ENCODE assay signal across 34 mouse cellular contexts in genomic region chr8:76965046-76965445, GRCm38 (mm10).
"Had no signal": no experiment of that assay in that cellular context is flagged by ENCODE, and none has a peak within 500 bp of the region (broad histone marks: within the 10 kb centered on the region; RNA-seq: fewer than 3 reads in every experiment).

No protein-coding gene starts in this region.

- H3K27ac ChIP-seq: heart, embryonic 10.5 days; heart, embryonic 13.5 days; heart, embryonic 15.5 days; hindbrain, embryonic 10.5 days; hindbrain, embryonic 12.5 days; hindbrain, embryonic 13.5 days; hindbrain, embryonic 14.5 days; hindbrain, embryonic 15.5 days; hindbrain, postnatal 0 days; kidney, embryonic 15.5 days; kidney, postnatal 0 days; left cerebral cortex, adult 2 months had no signal

- H3K9ac ChIP-seq: heart, embryonic 12.5 days; heart, embryonic 13.5 days; heart, embryonic 15.5 days; hindbrain, embryonic 12.5 days; hindbrain, embryonic 13.5 days; hindbrain, embryonic 14.5 days; hindbrain, embryonic 15.5 days; kidney, embryonic 15.5 days had no signal

- H3K4me2 ChIP-seq: heart, embryonic 11.5 days; heart, embryonic 12.5 days; heart, embryonic 13.5 days; heart, embryonic 15.5 days; hindbrain, embryonic 12.5 days; hindbrain, embryonic 13.5 days; hindbrain, embryonic 14.5 days; hindbrain, embryonic 15.5 days; kidney, embryonic 15.5 days had no signal

- ATAC-seq: hindbrain, embryonic 16.5 days; hindbrain, postnatal 0 days; inflammation-experienced regulatory T-cells, adult 6 months; intestine, embryonic 16.5 days; intestine, postnatal 0 days had no signal

- H3K4me3 ChIP-seq: heart, embryonic 10.5 days; heart, embryonic 12.5 days; heart, embryonic 13.5 days; heart, embryonic 15.5 days; hindbrain, embryonic 10.5 days; hindbrain, embryonic 12.5 days; hindbrain, embryonic 13.5 days; hindbrain, embryonic 15.5 days; kidney, embryonic 15.5 days; left cerebral cortex, adult 2 months had no signal

- H3K9me3 ChIP-seq: heart, embryonic 10.5 days; heart, embryonic 12.5 days; heart, embryonic 13.5 days; heart, embryonic 15.5 days; hindbrain, embryonic 10.5 days; hindbrain, embryonic 12.5 days; hindbrain, embryonic 13.5 days; hindbrain, embryonic 15.5 days; kidney, embryonic 15.5 days had no signal

- H3K27me3 ChIP-seq: heart, embryonic 12.5 days; heart, embryonic 13.5 days; heart, embryonic 15.5 days; hindbrain, embryonic 12.5 days; hindbrain, embryonic 13.5 days; hindbrain, embryonic 15.5 days; kidney, embryonic 15.5 days had no signal

- DNase-seq: heart, postnatal 10 days; heart, postnatal 14 days; heart, postnatal 36 days; heart, postnatal 4 days; kidney, adult 11 months; kidney, adult 18-20 months; kidney, adult 2 months; kidney, adult 8-10 months; kidney, adult 9 months; kidney, postnatal 10 days; kidney, postnatal 14 days; kidney, postnatal 25 days; kidney, postnatal 36 days; kidney, postnatal 4 days; layer of hippocampus, adult 9-11 months; layer of hippocampus, postnatal 36 days had no signal

- H3K36me3 ChIP-seq: heart, embryonic 10.5 days; heart, embryonic 12.5 days; heart, embryonic 13.5 days; heart, embryonic 15.5 days; hindbrain, embryonic 10.5 days; hindbrain, embryonic 12.5 days; hindbrain, embryonic 13.5 days; hindbrain, embryonic 15.5 days; kidney, embryonic 15.5 days had no signal

- H3K4me1 ChIP-seq: heart, embryonic 10.5 days; hindbrain, embryonic 10.5 days; hindbrain, embryonic 12.5 days; hindbrain, embryonic 13.5 days; hindbrain, embryonic 15.5 days; kidney, embryonic 15.5 days had no signal
